Mouse (Mus musculus) heart, embryonic 14.5 days (tissue): Measurements from ENCODE around the gene Srsf10. TPM values are rescaled to one million over a fixed set of nuclear protein-coding genes. Genes with fewer than 3 reads are reported as not detected.
A peak's percentile ranks its signal among the peaks of the same experiment; 100 is the strongest.

Source experiments
- ATAC-seq: fragments of 200-750 bp; cut with Nextera tagmentation; 2 replicates; pipeline ENCODE4 v1.8.0; 2017; ENCODE audit warnings: low read depth, moderate TSS enrichment; ENCODE audit not compliant: insufficient number of reproducible peaks, insufficient read depth, low FRiP score
- H3K27ac ChIP-seq, 2 experiments: fragments of 200-500 bp in 1 of 2; fragments of 300-500 bp in 1 of 2; sonication (generic) in 1 of 2; replicated peaks in 1 of 2; 2 replicates each; pipeline ENCODE4 v1.5.1; 2012 to 2014; ENCODE audit warnings: low read depth in 2 of 2, low read length in 2 of 2, control low read depth in 1 of 2, mild to moderate bottlenecking in 1 of 2, mixed read lengths in 1 of 2; ENCODE audit not compliant: control insufficient read depth in 1 of 2, insufficient read depth in 1 of 2
- H3K27me3 ChIP-seq: fragments of 300-500 bp; sonication (generic); 2 replicates; pipeline ENCODE4 v1.6.1; 2014; ENCODE audit warnings: mild to moderate bottlenecking, low read length, control low read depth; ENCODE audit not compliant: control insufficient read depth, insufficient read depth
- H3K36me3 ChIP-seq: fragments of 300-500 bp; sonication (generic); 2 replicates; pipeline ENCODE4 v1.6.1; 2014; ENCODE audit warnings: mild to moderate bottlenecking, control low read depth, low read length, mixed read lengths; ENCODE audit not compliant: control insufficient read depth, insufficient read depth
- H3K4me1 ChIP-seq, 2 experiments: fragments of 200-500 bp in 1 of 2; fragments of 300-500 bp in 1 of 2; sonication (generic) in 1 of 2; 2 replicates each; pipeline ENCODE4 v1.6.1; 2012 to 2014; ENCODE audit warnings: low read length in 2 of 2, control low read depth in 1 of 2, mixed read lengths in 1 of 2; ENCODE audit not compliant: control insufficient read depth in 2 of 2, insufficient read depth in 2 of 2
- H3K4me2 ChIP-seq: fragments of 300-500 bp; sonication (generic); 2 replicates; pipeline ENCODE4 v1.6.1; 2014; ENCODE audit warnings: mild to moderate bottlenecking, low read length
- H3K4me3 ChIP-seq, 2 experiments: fragments of 200-500 bp in 1 of 2; fragments of 300-500 bp in 1 of 2; sonication (generic) in 1 of 2; 2 replicates each; pipeline ENCODE4 v1.5.1; 2012 to 2014; ENCODE audit warnings: low read length in 2 of 2, mild to moderate bottlenecking in 2 of 2, control low read depth in 1 of 2, low read depth in 1 of 2, moderate library complexity in 1 of 2; ENCODE audit not compliant: control insufficient read depth in 1 of 2, insufficient read depth in 1 of 2
- H3K9ac ChIP-seq: fragments of 300-500 bp; sonication (generic); 2 replicates; pipeline ENCODE4 v1.6.1; 2014; ENCODE audit warnings: mild to moderate bottlenecking, low read length
- H3K9me3 ChIP-seq: fragments of 300-500 bp; sonication (generic); 2 replicates; pipeline ENCODE4 v1.6.1; 2016; ENCODE audit warnings: low read length, control low read depth; ENCODE audit not compliant: control insufficient read depth
- WGBS: fragments of 180-500 bp; shearing (Covaris S2); extraction: QIAGEN DNeasy Blood & Tissue Kit; methylation state at CpG from one replicate; pipeline ENCODE4 v1.1.7; 2014; 5-methylcytosine and 5-hydroxymethylcytosine counted together
- polyA plus RNA-seq: library from polyadenylated mRNA; unstranded; fragments of >200 nt; fragmentation: Nextera tagmentation; extraction: Ambion mirVana; gene quantifications from 2 replicates; pipeline ENCODE4 v1.2.1, GENCODE M21; 2014

The Srsf10 gene
- polyA plus RNA-seq, 1 experiment from 2014 or later: 147 TPM

- Histone ChIP-seq H3K27me3 (no peaks in the 10 kb centered on the region), H3K4me2 (no peak overlapping the region), H3K9ac (no peak overlapping the region), H3K4me1 (peaks cover 13 to 27% of the 10 kb centered on the region in 2 experiments), H3K36me3 (no peaks in the 10 kb centered on the region), H3K27ac (no peak overlapping the region), H3K9me3 (0 out of 2 replicates have a peak, but pooled peaks cover 3% of the 10 kb centered on the region), H3K4me3 (no peak overlapping the region)
- WGBS: 83% methylated on average over 6 of the region's 6 CpGs
- ATAC-seq: no peak
These were observed 11.1 kb upstream of the Srsf10 start for GRCm38 (mm10) chr4:135844400-135844799.

GRCm38 (mm10) chr4:135847581-135847980 lies 8.0 kb upstream of the Srsf10 start:
- 17% methylated on average over 5 of the region's 5 CpGs for WGBS
- H3K27ac ChIP-seq: 0 out of 4 replicates have a peak overlapping the region, but pooled peaks of 1 of the 2 experiments have one; percentile 14
- H3K36me3 ChIP-seq: no peaks in the 10 kb centered on the region
- 0 out of 2 replicates have a peak, but pooled peaks cover 3% of the 10 kb centered on the region for H3K9me3 ChIP-seq
- peak overlapping the region; percentile 36; the same call in 1 of the 2 replicates for H3K9ac ChIP-seq
- H3K4me3 ChIP-seq: no peak overlapping the region
- no peak overlapping the region for H3K4me2 ChIP-seq
- H3K4me1 ChIP-seq: peaks cover 4 to 16% of the 10 kb centered on the region in 2 experiments
- ATAC-seq: no peak
- H3K27me3 ChIP-seq: no peaks in the 10 kb centered on the region

GRCm38 (mm10) chr4:135850411-135851095 lies 5.0 kb upstream of the Srsf10 start:
- Histone ChIP-seq H3K9ac (peak overlapping the region; percentile 34; the same call in 1 of the 2 replicates), H3K27me3 (no peaks in the 10 kb centered on the region), H3K27ac (peak overlapping the region; percentile 3 to 10; a peak in 1 of 4 replicates), H3K9me3 (no peaks in the 10 kb centered on the region), H3K4me2 (no peak overlapping the region), H3K36me3 (no peaks in the 10 kb centered on the region), H3K4me3 (no peak overlapping the region), H3K4me1 (peaks cover 7 to 19% of the 10 kb centered on the region in 2 experiments)
- 40% methylated on average over 13 of the region's 13 CpGs for WGBS
- peak; percentile 27; the same call in 1 of the 2 replicates for ATAC-seq

- 80% methylated on average over 9 of the region's 9 CpGs for WGBS
- Histone ChIP-seq H3K4me2 (no peak overlapping the region), H3K9ac (no peak overlapping the region), H3K27ac (0 out of 4 replicates have a peak overlapping the region, but pooled peaks of 1 of the 2 experiments have one; percentile 14), H3K4me1 (peaks cover 7 to 19% of the 10 kb centered on the region in 2 experiments), H3K27me3 (no peaks in the 10 kb centered on the region), H3K36me3 (no peaks in the 10 kb centered on the region), H3K4me3 (no peak overlapping the region), H3K9me3 (no peaks in the 10 kb centered on the region)
- no peak for ATAC-seq
These were observed 3.6 kb upstream of the Srsf10 start for GRCm38 (mm10) chr4:135851942-135852341.

GRCm38 (mm10) chr4:135853987-135854546 lies 1.5 kb upstream of the Srsf10 start:
- peak overlapping the region; percentile 96; the same call in 1 of the 2 replicates for H3K9ac ChIP-seq
- no peaks in the 10 kb centered on the region for H3K27me3 ChIP-seq
- H3K4me2 ChIP-seq: no peak overlapping the region
- WGBS: 90% methylated on average over 14 of the region's 14 CpGs
- ATAC-seq: no peak
- no peak overlapping the region for H3K4me3 ChIP-seq
- H3K4me1 ChIP-seq: peaks cover 3 to 24% of the 10 kb centered on the region in 2 experiments; a peak in 3 of 4 replicates
- no peaks in the 10 kb centered on the region for H3K9me3 ChIP-seq
- no peak overlapping the region for H3K27ac ChIP-seq
- 0 out of 2 replicates have a peak, but pooled peaks cover 5% of the 10 kb centered on the region for H3K36me3 ChIP-seq

- 0 out of 2 replicates have a peak, but pooled peaks cover 6% of the 10 kb centered on the region for H3K36me3 ChIP-seq
- no peak for ATAC-seq
- 77% methylated on average over 11 of the region's 11 CpGs for WGBS
- H3K4me3 ChIP-seq: no peak overlapping the region
- peak overlapping the region; percentile 96 for H3K9ac ChIP-seq
- H3K9me3 ChIP-seq: no peaks in the 10 kb centered on the region
- H3K4me2 ChIP-seq: peak overlapping the region; percentile 85
- peaks cover 4 to 30% of the 10 kb centered on the region in 2 experiments for H3K4me1 ChIP-seq
- no peaks in the 10 kb centered on the region for H3K27me3 ChIP-seq
- H3K27ac ChIP-seq: peak overlapping the region in 1 of 2 experiments; percentile 99; a peak in 2 of 4 replicates
These were observed 917 bp upstream of the Srsf10 start for GRCm38 (mm10) chr4:135854630-135855029.

- peak overlapping the region; percentile 85 for H3K4me2 ChIP-seq
- 0 out of 2 replicates have a peak, but pooled peaks cover 6% of the 10 kb centered on the region for H3K36me3 ChIP-seq
- peaks cover 5 to 34% of the 10 kb centered on the region in 2 experiments for H3K4me1 ChIP-seq
- no peaks in the 10 kb centered on the region for H3K9me3 ChIP-seq
- H3K27me3 ChIP-seq: no peaks in the 10 kb centered on the region
- peak overlapping the region; percentile 74 to 95 for H3K4me3 ChIP-seq
- WGBS: 12% methylated on average over 6 of the region's 6 CpGs
- H3K27ac ChIP-seq: peak overlapping the region; percentile 99
- 0 out of 2 replicates have a peak, but pooled peaks have one; percentile 19 for ATAC-seq
- peak overlapping the region; percentile 96 for H3K9ac ChIP-seq
These were observed 467 bp upstream of the Srsf10 start for GRCm38 (mm10) chr4:135855080-135855479.
